Mouse (Mus musculus): ENCODE measurements around the gene Ugt1a10. TPM values are rescaled to one million over a fixed set of nuclear protein-coding genes. Genes with fewer than 3 reads are reported as not detected.
"Not testable (repeated sequence)": the region's sequence is repeated elsewhere in the genome, so short reads cannot be mapped to it uniquely, and the experiment has no call there.

Gene Ugt1a10
- polyA plus RNA-seq, 1 experiment from 2014 or later, result 0.21 TPM

GRCm38 (mm10) chr1:88104667-88105430 is 49.7 kb downstream of the Ugt1a10 start:
- Histone ChIP-seq H3K27me3 (ENCODE audit: insufficient read depth, low read length) (no peaks in the 10 kb centered on the region), H3K36me3 (replicated peaks; ENCODE audit: insufficient read depth, low read length) (no peaks in the 10 kb centered on the region), H3K9me3 (ENCODE audit: low read length) (no peaks in the 10 kb centered on the region), H3K4me1 (ENCODE audit: insufficient read depth) (peaks cover 8% of the 10 kb centered on the region; the same call in 1 of the 2 replicates), H3K27ac (ENCODE audit: low read depth) (peak overlapping the region; percentile 11; the same call in 1 of the 2 replicates), H3K4me2 (ENCODE audit: low read depth, low read length) (peak overlapping the region; percentile 56), H3K4me3 (ENCODE audit: low read depth, low read length) (no peak overlapping the region), H3K9ac (replicated peaks) (no peak overlapping the region)
- DNase-seq, result no peak
- WGBS (ENCODE audit: insufficient replicate concordance), result 79% methylated on average over 1 of the region's 1 CpGs
- TF ChIP-seq EP300 (IDR thresholded peaks at IDR 0.05; ENCODE audit: low read depth), result no peak
- TF ChIP-seq CTCF (IDR thresholded peaks at IDR 0.05; ENCODE audit: low read depth), result no peak
- ATAC-seq, result no peak

GRCm38 (mm10) chr1:88105656-88106055 is 50.5 kb downstream of the Ugt1a10 start:
- no peak overlapping the region for H3K4me3 ChIP-seq (ENCODE audit: low read depth, low read length)
- H3K4me1 ChIP-seq (ENCODE audit: insufficient read depth), result peaks cover 8% of the 10 kb centered on the region; the same call in 1 of the 2 replicates
- no peak for ATAC-seq
- H3K27ac ChIP-seq (ENCODE audit: low read depth), result peak overlapping the region; percentile 62; the same call in 1 of the 2 replicates
- TF ChIP-seq CTCF (IDR thresholded peaks at IDR 0.05; ENCODE audit: low read depth) (no peak), EP300 (IDR thresholded peaks at IDR 0.05; ENCODE audit: low read depth) (no peak)
- WGBS (ENCODE audit: insufficient replicate concordance), result 37% methylated on average over 2 of the region's 2 CpGs
- DNase-seq, result no peak
- no peak overlapping the region for H3K9ac ChIP-seq (replicated peaks)
- H3K9me3 ChIP-seq (ENCODE audit: low read length), result no peaks in the 10 kb centered on the region
- H3K36me3 ChIP-seq (replicated peaks; ENCODE audit: insufficient read depth, low read length), result no peaks in the 10 kb centered on the region
- H3K27me3 ChIP-seq (ENCODE audit: insufficient read depth, low read length), result no peaks in the 10 kb centered on the region
- H3K4me2 ChIP-seq (ENCODE audit: low read depth, low read length), result peak overlapping the region; percentile 29; the same call in 1 of the 2 replicates

GRCm38 (mm10) chr1:88109027-88109557 is 53.9 kb downstream of the Ugt1a10 start:
- not testable (repeated sequence) for H3K27me3 ChIP-seq (ENCODE audit: insufficient read depth, low read length); H3K4me2 ChIP-seq (ENCODE audit: low read depth, low read length); DNase-seq; H3K27ac ChIP-seq (ENCODE audit: low read depth); H3K36me3 ChIP-seq (replicated peaks; ENCODE audit: insufficient read depth, low read length); H3K4me3 ChIP-seq (ENCODE audit: low read depth, low read length); H3K9ac ChIP-seq (replicated peaks); H3K4me1 ChIP-seq (ENCODE audit: insufficient read depth); H3K9me3 ChIP-seq (ENCODE audit: low read length)
- WGBS (ENCODE audit: insufficient replicate concordance), result 45% methylated on average over 2 of the region's 2 CpGs
- peak; percentile 97 for ATAC-seq

- H3K4me1 ChIP-seq (ENCODE audit: insufficient read depth); DNase-seq; H3K27me3 ChIP-seq (ENCODE audit: insufficient read depth, low read length); H3K4me3 ChIP-seq (ENCODE audit: low read depth, low read length); H3K9ac ChIP-seq (replicated peaks); H3K9me3 ChIP-seq (ENCODE audit: low read length); H3K36me3 ChIP-seq (replicated peaks; ENCODE audit: insufficient read depth, low read length): not testable (repeated sequence)
- 58% methylated on average over 2 of the region's 2 CpGs for WGBS (ENCODE audit: insufficient replicate concordance)
- Histone ChIP-seq H3K4me2 (ENCODE audit: low read depth, low read length) (peak overlapping the region; percentile 22; the same call in 1 of the 2 replicates), H3K27ac (ENCODE audit: low read depth) (peak overlapping the region; percentile 39; the same call in 1 of the 2 replicates)
- ATAC-seq, result peak; percentile 46; the same call in 1 of the 2 replicates
These were observed 54.4 kb downstream of the Ugt1a10 start for GRCm38 (mm10) chr1:88109604-88110003.

GRCm38 (mm10) chr1:88112769-88113168 is 57.6 kb downstream of the Ugt1a10 start:
- 77% methylated on average over 6 of the region's 6 CpGs for WGBS (ENCODE audit: insufficient replicate concordance)
- ATAC-seq; H3K4me1 ChIP-seq (ENCODE audit: insufficient read depth); H3K9ac ChIP-seq (replicated peaks); H3K27ac ChIP-seq (ENCODE audit: low read depth); H3K27me3 ChIP-seq (ENCODE audit: insufficient read depth, low read length); H3K4me3 ChIP-seq (ENCODE audit: low read depth, low read length); H3K4me2 ChIP-seq (ENCODE audit: low read depth, low read length); H3K9me3 ChIP-seq (ENCODE audit: low read length); DNase-seq; H3K36me3 ChIP-seq (replicated peaks; ENCODE audit: insufficient read depth, low read length): not testable (repeated sequence)

- not testable (repeated sequence) for H3K9me3 ChIP-seq (ENCODE audit: low read length); H3K27ac ChIP-seq (ENCODE audit: low read depth); H3K4me1 ChIP-seq (ENCODE audit: insufficient read depth); H3K36me3 ChIP-seq (replicated peaks; ENCODE audit: insufficient read depth, low read length); H3K4me3 ChIP-seq (ENCODE audit: low read depth, low read length); DNase-seq; H3K9ac ChIP-seq (replicated peaks); H3K27me3 ChIP-seq (ENCODE audit: insufficient read depth, low read length); H3K4me2 ChIP-seq (ENCODE audit: low read depth, low read length)
- WGBS (ENCODE audit: insufficient replicate concordance), result 17% methylated on average over 4 of the region's 4 CpGs
- peak; percentile 49 for ATAC-seq
- TF ChIP-seq CTCF (IDR thresholded peaks at IDR 0.05; ENCODE audit: low read depth), result peak; percentile 51
These were observed 65.4 kb downstream of the Ugt1a10 start for GRCm38 (mm10) chr1:88120550-88120949.
